Mouse (Mus musculus) stomach, postnatal 0 days (tissue): ENCODE results near the gene Ccnq. TPM values are rescaled to one million over a fixed set of nuclear protein-coding genes. Genes with fewer than 3 reads are reported as not detected.
"Not testable (repeated sequence)": the region's sequence is repeated elsewhere in the genome, so short reads cannot be mapped to it uniquely, and the experiment has no call there.

Source experiments
- ATAC-seq: fragments of 200-750 bp; cut with Nextera tagmentation; 2 replicates; pipeline ENCODE4 v1.8.0; 2017; ENCODE audit not compliant: low FRiP score, low TSS enrichment
- DNase-seq: peaks from one replicate; pipeline ENCODE4 v3.0.0-alpha.2; 2016; ENCODE audit warnings: low spot score
- H3K27ac ChIP-seq: fragments of 300-500 bp; sonication (generic); replicated peaks from 2 replicates; pipeline ENCODE4 v1.5.1; 2014; ENCODE audit warnings: mild to moderate bottlenecking, control low read depth
- H3K27me3 ChIP-seq: fragments of 300-500 bp; sonication (generic); 2 replicates; pipeline ENCODE4 v1.6.1; 2014; ENCODE audit warnings: low read length; ENCODE audit not compliant: control insufficient read depth, insufficient read depth
- H3K36me3 ChIP-seq: fragments of 300-500 bp; sonication (generic); 2 replicates; pipeline ENCODE4 v1.6.1; 2014; ENCODE audit warnings: low read length, mixed read lengths; ENCODE audit not compliant: control insufficient read depth, insufficient read depth
- H3K4me1 ChIP-seq: fragments of 300-500 bp; sonication (generic); replicated peaks from 2 replicates; pipeline ENCODE4 v1.6.1; 2014; ENCODE audit warnings: antibody characterized with exemption; ENCODE audit not compliant: control insufficient read depth, insufficient read depth
- H3K4me2 ChIP-seq: fragments of 300-500 bp; sonication (generic); replicated peaks from 2 replicates; pipeline ENCODE4 v1.6.1; 2014; ENCODE audit warnings: low read depth, mild to moderate bottlenecking, control low read depth, moderate library complexity
- H3K4me3 ChIP-seq: fragments of 300-500 bp; sonication (generic); 2 replicates; pipeline ENCODE4 v1.5.1; 2014; ENCODE audit warnings: low read depth, low read length, control low read depth
- H3K9ac ChIP-seq: fragments of 300-500 bp; sonication (generic); 2 replicates; pipeline ENCODE4 v1.6.1; 2014; ENCODE audit warnings: mild to moderate bottlenecking, low read length, control low read depth, mixed read lengths
- H3K9me3 ChIP-seq: fragments of 300-500 bp; sonication (generic); 2 replicates; pipeline ENCODE4 v1.6.1; 2016; ENCODE audit warnings: low read length; ENCODE audit not compliant: control insufficient read depth
- CTCF ChIP-seq: IDR thresholded peaks from 2 replicates; pipeline ENCODE4 v1.5.1; 2016; ENCODE audit warnings: antibody characterized with exemption, low read depth, mild to moderate bottlenecking, moderate library complexity
- EP300 ChIP-seq: optimal IDR thresholded peaks from 2 replicates; pipeline ENCODE3; 2016; ENCODE audit warnings: antibody characterized with exemption
- WGBS: fragments of 180-500 bp; shearing (Covaris S2); extraction: QIAGEN DNeasy Blood & Tissue Kit; methylation state at CpG from one replicate; pipeline ENCODE4 v1.1.7; 2014; 5-methylcytosine and 5-hydroxymethylcytosine counted together
- polyA plus RNA-seq: library from polyadenylated mRNA; unstranded; fragments of >200 nt; fragmentation: Nextera tagmentation; extraction: Ambion mirVana; gene quantifications from 2 replicates; pipeline ENCODE4 v1.2.1, GENCODE M21; 2015

Gene Ccnq
- polyA plus RNA-seq, 1 experiment from 2014 or later: 30.4 TPM

GRCm38 (mm10) chr11:78766069-78766830 is 14.7 kb upstream of the Ccnq start:
- Histone ChIP-seq H3K9ac (no peak overlapping the region), H3K36me3 (no peaks in the 10 kb centered on the region), H3K27ac (no peak overlapping the region), H3K9me3 (no peaks in the 10 kb centered on the region), H3K4me1 (no peaks in the 10 kb centered on the region), H3K4me3 (no peak overlapping the region), H3K4me2 (no peak overlapping the region), H3K27me3 (no peaks in the 10 kb centered on the region)
- WGBS: 84% methylated on average over 6 of the region's 6 CpGs
- DNase-seq (no peak), ATAC-seq (no peak)
- TF ChIP-seq CTCF: no peak
- TF ChIP-seq EP300: no peak

DNA sequence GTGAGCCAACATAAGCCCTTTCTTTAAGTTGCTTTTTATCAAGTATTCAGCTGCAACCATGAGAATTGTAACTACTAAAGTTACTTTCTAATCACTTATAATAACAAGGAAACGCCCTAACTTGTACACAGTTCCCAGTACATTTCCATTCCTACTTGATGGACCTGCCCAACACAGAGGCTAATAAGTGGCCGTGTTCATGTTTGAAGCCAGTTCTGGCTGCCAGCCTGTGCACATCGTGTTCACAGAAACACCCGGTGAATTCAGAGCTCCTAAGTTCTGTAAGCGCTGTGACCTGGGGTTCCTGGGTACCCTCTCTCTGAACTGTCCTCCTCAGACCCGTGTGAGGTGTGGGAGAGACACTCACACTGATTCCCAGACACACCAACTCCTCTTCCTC is 13.3 kb upstream of the Ccnq start:
- ATAC-seq: peak; percentile 82
- Histone ChIP-seq H3K4me3 (no peak overlapping the region), H3K4me1 (no peaks in the 10 kb centered on the region), H3K27ac (0 out of 2 replicates have a peak overlapping the region, but pooled peaks have one; percentile 8), H3K4me2 (no peak overlapping the region), H3K9me3 (no peaks in the 10 kb centered on the region), H3K36me3 (no peaks in the 10 kb centered on the region), H3K27me3 (no peaks in the 10 kb centered on the region), H3K9ac (no peak overlapping the region)
- peak; percentile 36 for DNase-seq
- 53% methylated on average over 6 of the region's 6 CpGs for WGBS
- TF ChIP-seq EP300: no peak
- no peak for TF ChIP-seq CTCF

DNA sequence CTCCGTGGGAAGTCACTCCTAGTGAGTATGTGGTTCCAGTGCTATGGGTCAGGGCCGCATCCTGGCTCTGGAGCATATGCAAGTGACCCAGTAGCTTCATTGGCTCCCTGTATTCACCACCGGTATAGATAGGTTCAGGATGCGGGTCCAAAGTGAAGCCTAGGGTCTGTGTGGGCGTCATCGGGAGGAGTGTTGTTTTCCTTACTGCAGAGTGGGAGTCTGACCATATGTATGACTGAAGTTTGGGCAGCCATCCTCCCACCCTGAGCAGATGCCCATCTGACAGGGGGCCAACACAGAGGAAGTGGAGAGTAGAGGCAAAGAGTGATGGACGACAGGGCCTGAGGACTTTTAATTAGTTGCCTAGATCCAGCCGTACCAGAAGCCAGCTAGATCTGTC is 12.8 kb upstream of the Ccnq start:
- Histone ChIP-seq H3K36me3 (no peaks in the 10 kb centered on the region), H3K4me2 (no peak overlapping the region), H3K9ac (no peak overlapping the region), H3K27ac (0 out of 2 replicates have a peak overlapping the region, but pooled peaks have one; percentile 8), H3K4me1 (no peaks in the 10 kb centered on the region), H3K27me3 (no peaks in the 10 kb centered on the region), H3K4me3 (no peak overlapping the region), H3K9me3 (no peaks in the 10 kb centered on the region)
- ATAC-seq (0 out of 2 replicates have a peak, but pooled peaks have one; percentile 34), DNase-seq (no peak)
- WGBS: 79% methylated on average over 8 of the region's 8 CpGs
- no peak for TF ChIP-seq CTCF

- Histone ChIP-seq H3K4me3 (no peak overlapping the region), H3K36me3 (no peaks in the 10 kb centered on the region), H3K9ac (no peak overlapping the region), H3K9me3 (no peaks in the 10 kb centered on the region), H3K27me3 (no peaks in the 10 kb centered on the region), H3K4me1 (no peaks in the 10 kb centered on the region), H3K27ac (no peak overlapping the region), H3K4me2 (no peak overlapping the region)
- 41% methylated on average over 5 of the region's 5 CpGs for WGBS
- DNase-seq: no peak
- TF ChIP-seq CTCF: no peak
- TF ChIP-seq EP300: no peak
- ATAC-seq: no peak
Observed at GRCm38 (mm10) chr11:78762201-78762600, 10.7 kb upstream of the Ccnq start.

DNA sequence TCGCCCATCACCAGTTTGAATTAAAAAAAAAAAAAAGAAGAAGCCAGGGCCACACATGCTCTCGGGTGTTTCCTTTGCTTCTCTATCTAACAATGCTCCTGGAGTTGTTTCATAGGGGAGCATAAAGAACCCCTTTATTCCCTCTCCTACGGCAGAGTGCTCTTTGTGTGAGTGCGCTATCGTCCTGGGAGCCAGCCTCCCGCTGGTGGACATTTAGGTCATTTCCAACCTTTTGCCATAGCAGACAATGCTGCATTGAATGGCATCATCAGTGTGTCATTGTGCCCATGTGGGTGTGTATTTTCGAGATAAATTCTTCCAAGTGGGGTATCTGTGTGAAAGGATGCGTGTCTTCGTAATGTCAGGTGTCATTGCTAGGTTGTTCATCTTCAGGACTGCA is 9.6 kb upstream of the Ccnq start:
- H3K9me3 ChIP-seq: no peaks in the 10 kb centered on the region
- no peaks in the 10 kb centered on the region for H3K27me3 ChIP-seq
- H3K36me3 ChIP-seq: no peaks in the 10 kb centered on the region
- H3K4me1 ChIP-seq: no peaks in the 10 kb centered on the region
- DNase-seq: no peak
- no peak overlapping the region for H3K4me3 ChIP-seq
- no peak overlapping the region for H3K9ac ChIP-seq
- TF ChIP-seq CTCF: no peak
- no peak for TF ChIP-seq EP300
- no peak overlapping the region for H3K4me2 ChIP-seq
- WGBS: 80% methylated on average over 9 of the region's 9 CpGs
- no peak for ATAC-seq
- H3K27ac ChIP-seq: no peak overlapping the region

DNA sequence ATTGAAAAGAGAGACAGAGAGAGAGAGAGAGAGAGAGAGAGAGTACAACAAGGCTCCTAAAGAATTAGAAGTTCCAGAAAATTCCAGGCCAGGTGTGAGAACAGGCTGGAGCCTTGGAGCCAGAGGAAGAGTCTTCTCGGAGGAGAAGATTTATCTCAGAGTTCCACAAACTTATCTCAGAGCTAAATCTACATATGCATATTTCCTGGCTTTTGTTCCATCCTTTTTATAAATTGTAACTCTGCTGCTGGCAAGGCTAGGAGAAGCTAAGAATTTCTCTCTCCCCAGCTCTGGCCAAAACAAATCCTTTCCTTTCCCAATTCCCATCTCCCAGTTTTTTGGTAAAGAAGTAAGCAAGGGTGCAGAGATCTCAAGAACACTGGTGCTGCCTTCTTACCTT is 3.8 kb upstream of the Ccnq start:
- Histone ChIP-seq H3K36me3 (no peaks in the 10 kb centered on the region), H3K27ac (no peak overlapping the region), H3K4me3 (no peak overlapping the region), H3K4me2 (no peak overlapping the region), H3K9me3 (no peaks in the 10 kb centered on the region), H3K4me1 (no peaks in the 10 kb centered on the region), H3K9ac (no peak overlapping the region), H3K27me3 (no peaks in the 10 kb centered on the region)
- DNase-seq (no peak), ATAC-seq (no peak)
- 74% methylated on average over 1 of the region's 1 CpGs for whole genome bisulfite sequencing
- TF ChIP-seq EP300 (no peak), CTCF (no peak)

- H3K4me1 ChIP-seq, H3K27me3 ChIP-seq, DNase-seq, H3K9ac ChIP-seq, H3K4me3 ChIP-seq, H3K36me3 ChIP-seq, H3K9me3 ChIP-seq, ATAC-seq, H3K4me2 ChIP-seq, H3K27ac ChIP-seq: not testable (repeated sequence)
- WGBS: 63% methylated on average over 1 of the region's 1 CpGs
Observed at GRCm38 (mm10) chr11:78754177-78754576, 2.6 kb upstream of the Ccnq start.
